Mouse (Mus musculus) liver, embryonic 14.5 days (tissue): ENCODE results near the gene Duoxa2.

ENCODE experiments used
- CTCF ChIP-seq: IDR thresholded peaks from 2 replicates; pipeline ENCODE4 v1.5.1; 2016; ENCODE audit warnings: antibody characterized with exemption, low read depth, control low read depth
- EP300 ChIP-seq: IDR thresholded peaks from 2 replicates; pipeline ENCODE4 v1.6.1; 2016; ENCODE audit warnings: antibody characterized with exemption, low read depth

- no peak for TF ChIP-seq CTCF
- no peak for TF ChIP-seq EP300
These were observed 38.6 kb downstream of the Duoxa2 start for GRCm38 (mm10) chr2:122337291-122337690.
